Comparison of ENCODE assay signal across 8 mouse cellular contexts in genomic region chr3:28175997-28176967, GRCm38 (mm10).
DNase-seq lines count a peak whose midpoint lies in the region; ATAC-seq and TF ChIP-seq lines count a peak whose summit lies in the region.

No protein-coding gene starts in this region.

- H3K36me3 ChIP-seq in heart, embryonic 11.5 days (ENCODE audit: control insufficient read depth, insufficient read depth, low read length), result no peaks in the 10 kb centered on the region
- no peaks in the 10 kb centered on the region for H3K36me3 ChIP-seq in neural tube, embryonic 15.5 days
- no peaks in the 10 kb centered on the region for H3K36me3 ChIP-seq in liver, postnatal 0 days (replicated peaks; ENCODE audit: insufficient read depth, low read length)

- no peak for DNase-seq in heart, adult 9 months (ENCODE audit: low spot score in 2 of 2)
- DNase-seq in cerebellum, postnatal 14 days, result peak; percentile 82 to 83
- peak; percentile 85 to 92 for DNase-seq in frontal cortex, postnatal 36 days (ENCODE audit: low spot score in 2 of 2)
- peak; percentile 76 to 87 for DNase-seq in left cerebral cortex, adult 2 months (ENCODE audit: extremely low spot score in 1 of 2, low spot score in 2 of 2)
- DNase-seq in liver, postnatal 0 days, result no peak

- H3K27me3 ChIP-seq in heart, embryonic 11.5 days (ENCODE audit: control insufficient read depth, insufficient read depth, low read length), result no peaks in the 10 kb centered on the region; the same call in 1 of the 2 replicates
- H3K27me3 ChIP-seq in neural tube, embryonic 15.5 days (replicated peaks), result no peaks in the 10 kb centered on the region
- H3K27me3 ChIP-seq in liver, postnatal 0 days (ENCODE audit: insufficient read depth, low read length), result no peaks in the 10 kb centered on the region

- H3K9ac ChIP-seq in heart, embryonic 11.5 days (ENCODE audit: low read depth, low read length), result no peak overlapping the region
- peak overlapping the region; percentile 23; the same call in 1 of the 2 replicates for H3K9ac ChIP-seq in neural tube, embryonic 15.5 days (replicated peaks)
- no peak overlapping the region for H3K9ac ChIP-seq in liver, postnatal 0 days (replicated peaks)

- peak overlapping the region; percentile 20 for H3K4me2 ChIP-seq in heart, embryonic 11.5 days
- H3K4me2 ChIP-seq in neural tube, embryonic 15.5 days, result peak overlapping the region; percentile 59
- no peak overlapping the region for H3K4me2 ChIP-seq in liver, postnatal 0 days (ENCODE audit: low read depth, low read length)

- peak; percentile 61; the same call in 1 of the 2 replicates for ATAC-seq in heart, embryonic 11.5 days (replicated peaks; ENCODE audit: insufficient number of reproducible peaks, low FRiP score, low TSS enrichment)
- ATAC-seq in neural tube, embryonic 15.5 days (ENCODE audit: low FRiP score), result peak; percentile 99
- no peak for ATAC-seq in liver, postnatal 0 days
- no peak for ATAC-seq in megakaryocyte, adult 5-6 weeks (ENCODE audit: poor library complexity, severe bottlenecking)

- H3K4me1 ChIP-seq in heart, embryonic 11.5 days (ENCODE audit: control insufficient read depth, insufficient read depth, low read length), result peaks cover 4% of the 10 kb centered on the region
- peaks cover 20% of the 10 kb centered on the region for H3K4me1 ChIP-seq in neural tube, embryonic 15.5 days
- H3K4me1 ChIP-seq in liver, postnatal 0 days (ENCODE audit: insufficient read depth), result peaks cover 5% of the 10 kb centered on the region

- no peaks in the 10 kb centered on the region for H3K9me3 ChIP-seq in heart, embryonic 11.5 days (replicated peaks; ENCODE audit: control insufficient read depth, low read length)
- H3K9me3 ChIP-seq in neural tube, embryonic 15.5 days (replicated peaks), result no peaks in the 10 kb centered on the region
- no peaks in the 10 kb centered on the region for H3K9me3 ChIP-seq in liver, postnatal 0 days (ENCODE audit: low read length)

- TF ChIP-seq CTCF in left cerebral cortex, adult 2 months (IDR thresholded peaks at IDR 0.05), result no peak; the same call in 1 of the 2 replicates
- TF ChIP-seq CTCF in liver, postnatal 0 days (IDR thresholded peaks at IDR 0.05; ENCODE audit: low read depth), result no peak

- TF ChIP-seq EP300 in liver, postnatal 0 days (IDR thresholded peaks at IDR 0.05; ENCODE audit: low read depth), result no peak

- intact Hi-C loops in left cerebral cortex, adult 2 months (cut with DNase I), result loop anchor here (1.0 to 5.0 kb wide), 3 partner anchors 49 to 87 kb away; partner anchors contain the start of gene Tnik

- no peak overlapping the region for H3K27ac ChIP-seq in heart, embryonic 11.5 days (ENCODE audit: low read depth, low read length)
- peak overlapping the region; percentile 86 for H3K27ac ChIP-seq in left cerebral cortex, adult 2 months
- H3K27ac ChIP-seq in neural tube, embryonic 15.5 days (replicated peaks), result peak overlapping the region; percentile 77
- H3K27ac ChIP-seq in liver, postnatal 0 days (ENCODE audit: low read depth), result no peak overlapping the region

- H3K4me3 ChIP-seq in heart, embryonic 11.5 days (ENCODE audit: low read depth, low read length), result no peak overlapping the region
- H3K4me3 ChIP-seq in left cerebral cortex, adult 2 months, result peak overlapping the region; percentile 46
- H3K4me3 ChIP-seq in neural tube, embryonic 15.5 days (replicated peaks), result peak overlapping the region; percentile 32
- no peak overlapping the region for H3K4me3 ChIP-seq in liver, postnatal 0 days (ENCODE audit: low read depth, low read length)

- 18% methylated on average over 21 of the region's 21 CpGs for WGBS in heart, embryonic 11.5 days (ENCODE audit: insufficient replicate concordance)
- 7% methylated on average over 21 of the region's 21 CpGs for WGBS in neural tube, embryonic 15.5 days
- 53% methylated on average over 21 of the region's 21 CpGs for WGBS in liver, postnatal 0 days (ENCODE audit: insufficient replicate concordance)

Comparison
In these comparisons a context has a peak if more than half of its experiments do, and no peak if none do; other contexts are left out.
1. ATAC-seq: peak in heart, embryonic 11.5 days (single experiment) and neural tube, embryonic 15.5 days (single experiment); none in liver, postnatal 0 days (single experiment) and megakaryocyte, adult 5-6 weeks (single experiment).
2. H3K27ac ChIP-seq: peak in left cerebral cortex, adult 2 months (single experiment) and neural tube, embryonic 15.5 days (single experiment); none in heart, embryonic 11.5 days (single experiment) and liver, postnatal 0 days (single experiment).
3. H3K4me3 ChIP-seq: peak in left cerebral cortex, adult 2 months (single experiment) and neural tube, embryonic 15.5 days (single experiment); none in heart, embryonic 11.5 days (single experiment) and liver, postnatal 0 days (single experiment).
4. DNase-seq: peak in cerebellum, postnatal 14 days (2 of 2), frontal cortex, postnatal 36 days (2 of 2) and left cerebral cortex, adult 2 months (2 of 2); none in heart, adult 9 months (0 of 2) and liver, postnatal 0 days (single experiment).